Mouse (Mus musculus): ENCODE data around the gene Sorbs2. TPM values are rescaled to one million over a fixed set of nuclear protein-coding genes. Genes with fewer than 3 reads are reported as not detected.

Sorbs2 gene
- polyA plus RNA-seq, 1 experiment from 2014 or later = 75.4 TPM

DNA sequence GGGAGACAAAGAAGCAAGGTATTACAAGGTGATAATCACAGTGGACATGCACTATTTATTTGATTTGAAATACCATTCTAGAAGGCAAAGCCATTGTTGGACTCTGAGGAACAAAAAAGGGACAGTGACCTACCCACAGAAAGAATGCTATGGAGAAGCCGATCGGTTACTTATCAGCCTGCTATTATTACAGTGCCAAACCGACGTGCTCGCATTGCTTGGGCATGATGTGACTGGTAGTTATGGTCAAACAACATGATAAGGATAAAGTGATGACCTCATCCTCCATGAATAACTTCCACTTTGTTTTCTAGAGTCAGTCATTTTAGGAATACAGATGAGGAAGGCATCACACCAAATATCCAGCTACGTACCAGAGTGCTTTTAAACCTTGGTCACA is 99.4 kb downstream of the Sorbs2 start:
- Histone ChIP-seq H3K4me1 (replicated peaks) (peaks cover 11% of the 10 kb centered on the region; the same call in 1 of the 2 replicates), H3K27me3 (no peaks in the 10 kb centered on the region), H3K27ac (no peak overlapping the region), H3K9me3 (no peaks in the 10 kb centered on the region), H3K4me2 (no peak overlapping the region), H3K9ac (no peak overlapping the region), H3K36me3 (no peaks in the 10 kb centered on the region), H3K4me3 (no peak overlapping the region)
- WGBS = 95% methylated on average over 6 of the region's 6 CpGs
- no peak for ATAC-seq (ENCODE audit: low FRiP score)

DNA sequence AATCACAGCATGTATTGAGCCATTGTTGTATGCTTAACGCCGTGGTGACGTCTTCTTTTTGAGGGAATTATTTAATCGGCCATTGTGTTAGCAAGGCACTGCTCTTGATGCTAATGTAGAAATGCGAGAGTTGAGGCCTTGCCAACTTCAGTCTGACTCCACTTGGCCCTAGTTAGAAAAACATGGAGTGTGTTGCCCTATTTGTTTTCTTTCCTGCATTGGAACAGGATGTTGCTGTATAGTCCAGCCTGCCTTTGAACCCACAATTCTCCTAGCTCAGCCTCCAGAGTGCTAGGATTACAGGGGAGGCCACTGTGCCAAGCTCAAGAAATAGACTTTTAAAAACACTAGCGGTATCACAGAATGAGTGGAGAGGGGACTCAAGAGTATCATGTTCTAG is 100.8 kb downstream of the Sorbs2 start:
- H3K4me2 ChIP-seq = no peak overlapping the region
- no peaks in the 10 kb centered on the region for H3K36me3 ChIP-seq
- 84% methylated on average over 6 of the region's 6 CpGs for WGBS
- H3K27ac ChIP-seq = no peak overlapping the region
- no peaks in the 10 kb centered on the region for H3K9me3 ChIP-seq
- H3K4me3 ChIP-seq = no peak overlapping the region
- H3K9ac ChIP-seq = no peak overlapping the region
- peaks cover 11% of the 10 kb centered on the region; the same call in 1 of the 2 replicates for H3K4me1 ChIP-seq (replicated peaks)
- H3K27me3 ChIP-seq = no peaks in the 10 kb centered on the region
- ATAC-seq (ENCODE audit: low FRiP score) = no peak

DNA sequence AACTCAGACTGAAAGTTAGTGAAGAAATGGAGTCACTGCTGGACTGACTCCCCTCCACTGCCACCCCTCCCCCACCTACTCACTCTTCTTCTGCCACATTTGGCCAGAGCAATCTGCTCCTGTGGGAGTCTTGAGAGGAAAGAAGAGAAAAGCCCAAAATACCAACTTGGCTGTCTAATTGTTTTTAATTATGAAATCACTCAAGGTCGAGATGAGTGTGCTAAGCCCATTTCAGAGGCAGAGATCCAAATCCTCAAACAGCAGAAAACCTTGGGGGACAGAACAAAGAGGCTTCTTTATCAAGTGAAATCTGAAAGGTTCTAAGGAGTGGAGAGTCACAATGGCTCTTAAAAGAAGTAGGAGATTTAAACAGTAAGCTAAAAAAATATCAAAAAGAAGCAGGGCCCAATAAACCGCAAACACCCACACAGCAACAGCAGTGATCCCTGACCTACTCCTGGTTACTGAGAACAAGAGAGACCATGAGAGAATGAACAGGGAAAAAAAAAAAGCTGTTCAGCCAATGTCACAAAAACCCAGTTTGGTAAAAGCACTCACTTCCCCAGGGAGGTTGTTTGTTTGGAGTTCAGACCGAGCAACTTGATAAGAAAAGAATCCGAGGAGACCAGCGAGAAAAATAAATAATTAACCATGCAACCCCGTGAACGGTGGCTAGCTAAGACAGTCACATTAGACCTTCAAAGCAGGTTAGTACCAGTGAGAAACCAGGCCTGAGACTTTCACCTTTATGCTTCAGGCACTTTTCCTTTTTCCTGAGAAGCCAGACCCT is 103.0 kb downstream of the Sorbs2 start:
- H3K27me3 ChIP-seq = no peaks in the 10 kb centered on the region
- ATAC-seq (ENCODE audit: low FRiP score) = no peak
- H3K9me3 ChIP-seq = no peaks in the 10 kb centered on the region
- no peak overlapping the region for H3K27ac ChIP-seq
- no peaks in the 10 kb centered on the region for H3K36me3 ChIP-seq
- H3K4me3 ChIP-seq = no peak overlapping the region
- WGBS = 17% methylated on average over 7 of the region's 7 CpGs
- H3K4me1 ChIP-seq (replicated peaks) = peaks cover 21% of the 10 kb centered on the region
- no peak overlapping the region for H3K4me2 ChIP-seq
- no peak overlapping the region for H3K9ac ChIP-seq

DNA sequence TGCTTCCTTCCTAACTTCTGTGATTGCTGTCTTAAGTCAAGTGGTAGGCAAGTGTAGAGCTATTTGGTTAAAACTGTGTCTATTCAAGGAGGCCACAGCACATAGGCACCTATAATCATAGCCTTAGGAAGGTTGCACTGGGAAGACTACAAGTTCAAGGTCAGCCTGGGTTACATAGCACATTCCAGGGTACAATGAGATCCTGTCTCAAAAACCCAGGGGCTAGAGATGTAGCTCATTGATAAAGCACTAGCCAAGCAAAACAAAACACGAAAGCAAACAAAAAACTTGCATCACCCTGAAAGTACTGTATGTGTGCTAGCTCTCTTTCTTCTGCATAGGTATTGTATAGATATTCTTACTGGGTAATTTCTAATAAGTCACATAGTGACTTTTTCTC is 103.7 kb downstream of the Sorbs2 start:
- H3K9me3 ChIP-seq = no peaks in the 10 kb centered on the region

DNA sequence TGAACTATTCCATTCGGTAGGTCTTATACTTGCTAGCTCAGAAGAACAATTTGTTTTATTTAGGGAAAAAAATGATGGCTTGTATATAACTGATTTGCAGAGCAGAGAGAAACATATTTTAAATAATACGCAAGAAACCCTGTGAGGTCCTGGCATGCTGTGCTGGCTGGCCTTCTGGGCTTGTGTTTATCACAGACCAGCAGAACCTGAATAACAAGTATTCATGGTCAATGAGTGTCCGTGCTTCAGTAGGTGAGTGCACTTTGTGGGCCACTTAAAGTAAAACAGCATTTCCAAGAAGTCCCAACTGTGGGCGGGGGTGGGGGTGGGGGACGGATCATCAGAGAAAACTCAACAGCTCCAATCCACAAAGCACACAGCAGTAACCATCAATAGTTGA is 107.0 kb downstream of the Sorbs2 start:
- Histone ChIP-seq H3K4me2 (no peak overlapping the region), H3K4me1 (replicated peaks) (peaks cover 22% of the 10 kb centered on the region), H3K36me3 (no peaks in the 10 kb centered on the region), H3K27ac (0 out of 2 replicates have a peak overlapping the region, but pooled peaks have one; percentile 40), H3K27me3 (no peaks in the 10 kb centered on the region), H3K9ac (no peak overlapping the region), H3K9me3 (no peaks in the 10 kb centered on the region), H3K4me3 (no peak overlapping the region)
- 45% methylated on average over 5 of the region's 5 CpGs for WGBS
- ATAC-seq (ENCODE audit: low FRiP score) = no peak

More for the DNA sequence above, 103.7 kb downstream of the Sorbs2 start:
- H3K4me3 ChIP-seq = no peak overlapping the region
- WGBS = 62% methylated on average over 1 of the region's 1 CpGs
- no peak for ATAC-seq (ENCODE audit: low FRiP score)
- no peak overlapping the region for H3K27ac ChIP-seq
- H3K4me1 ChIP-seq (replicated peaks) = peaks cover 22% of the 10 kb centered on the region
- H3K9ac ChIP-seq = no peak overlapping the region
- H3K36me3 ChIP-seq = no peaks in the 10 kb centered on the region
- no peaks in the 10 kb centered on the region for H3K27me3 ChIP-seq
- no peak overlapping the region for H3K4me2 ChIP-seq

DNA sequence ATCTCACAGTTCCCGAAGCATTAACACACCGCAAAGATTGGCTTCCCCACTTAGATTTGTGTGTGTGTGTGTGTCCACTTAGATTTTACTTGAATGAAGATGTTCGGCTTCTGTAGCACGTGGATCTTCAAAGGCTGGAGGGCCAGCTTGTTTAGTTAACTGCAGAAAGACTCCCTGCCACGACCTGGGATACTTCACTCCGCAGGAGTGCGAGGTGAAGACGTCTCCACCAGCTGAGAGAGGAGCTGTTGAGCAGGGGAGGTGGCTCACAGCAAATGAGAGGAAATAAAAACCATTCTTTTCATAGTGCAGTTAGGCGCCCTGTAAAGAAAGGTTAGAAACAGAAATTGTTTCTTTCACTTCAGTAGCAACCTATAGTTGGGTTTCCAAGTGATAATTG is 107.5 kb downstream of the Sorbs2 start:
- Histone ChIP-seq H3K4me1 (replicated peaks) (peaks cover 22% of the 10 kb centered on the region), H3K4me3 (no peak overlapping the region), H3K9ac (no peak overlapping the region), H3K4me2 (no peak overlapping the region), H3K9me3 (no peaks in the 10 kb centered on the region), H3K36me3 (no peaks in the 10 kb centered on the region), H3K27ac (0 out of 2 replicates have a peak overlapping the region, but pooled peaks have one; percentile 40), H3K27me3 (no peaks in the 10 kb centered on the region)
- no peak for ATAC-seq (ENCODE audit: low FRiP score)
- 14% methylated on average over 9 of the region's 9 CpGs for WGBS

DNA sequence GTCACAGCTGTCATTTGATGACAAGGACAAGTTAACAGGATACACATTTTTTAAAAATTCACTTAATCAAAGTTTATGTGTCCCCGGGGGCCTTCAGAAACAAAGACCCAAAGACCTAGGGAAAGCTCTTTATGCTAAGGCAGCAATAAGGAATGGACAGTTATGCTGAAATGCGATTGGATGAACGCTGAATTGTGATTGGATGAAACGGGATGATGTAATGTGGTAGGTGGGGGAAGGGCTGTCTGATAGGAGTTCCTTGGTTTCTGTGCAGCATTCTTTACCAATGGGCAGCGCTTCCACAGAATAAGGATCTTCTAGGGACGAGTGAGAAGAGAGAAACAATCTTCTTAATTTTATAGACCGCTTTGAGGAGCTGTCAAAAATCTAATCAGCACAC is 108.0 kb downstream of the Sorbs2 start:
- H3K9me3 ChIP-seq = no peaks in the 10 kb centered on the region
- H3K27ac ChIP-seq = no peak overlapping the region
- H3K4me3 ChIP-seq = no peak overlapping the region
- no peak overlapping the region for H3K4me2 ChIP-seq
- H3K27me3 ChIP-seq = no peaks in the 10 kb centered on the region
- 0 out of 2 replicates have a peak, but pooled peaks have one; percentile 43 for ATAC-seq (ENCODE audit: low FRiP score)
- peaks cover 18% of the 10 kb centered on the region for H3K4me1 ChIP-seq (replicated peaks)
- WGBS = 41% methylated on average over 7 of the region's 7 CpGs
- H3K36me3 ChIP-seq = no peaks in the 10 kb centered on the region
- no peak overlapping the region for H3K9ac ChIP-seq

DNA sequence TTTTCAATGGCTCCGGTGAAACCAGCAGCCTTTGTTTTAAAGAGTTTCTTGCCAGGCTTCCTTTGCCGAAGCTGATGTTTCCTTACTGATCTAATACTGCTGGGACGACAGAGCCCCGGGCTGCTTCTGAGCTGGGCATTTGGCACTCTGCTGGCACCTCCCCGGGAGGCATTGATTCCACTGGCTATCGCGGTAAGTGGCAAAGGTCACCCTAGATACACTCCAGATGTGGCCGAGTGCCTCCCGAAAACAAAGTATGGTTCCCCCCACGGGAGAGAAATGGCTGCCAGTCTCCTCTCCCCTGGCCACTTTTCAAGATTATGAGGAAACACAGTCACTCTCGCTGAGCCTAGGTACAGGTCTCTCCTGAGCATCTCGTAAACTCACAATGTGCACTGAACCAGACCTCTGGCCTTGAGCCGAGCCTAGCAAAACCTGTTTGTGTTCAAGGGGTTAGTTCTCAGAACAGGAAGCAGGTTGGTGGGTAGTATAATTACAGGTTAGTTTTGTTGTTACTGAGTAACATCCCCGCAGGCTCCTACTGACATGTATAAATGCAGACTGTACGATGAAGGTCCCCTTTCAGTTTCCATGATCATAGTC is 114.1 kb downstream of the Sorbs2 start:
- Histone ChIP-seq H3K36me3 (0 out of 2 replicates have a peak, but pooled peaks cover 5% of the 10 kb centered on the region), H3K27ac (no peak overlapping the region), H3K4me3 (no peak overlapping the region), H3K9me3 (no peaks in the 10 kb centered on the region), H3K4me2 (no peak overlapping the region), H3K9ac (no peak overlapping the region), H3K27me3 (no peaks in the 10 kb centered on the region), H3K4me1 (replicated peaks) (peaks cover 9% of the 10 kb centered on the region)
- WGBS = 82% methylated on average over 15 of the region's 15 CpGs
- ATAC-seq (ENCODE audit: low FRiP score) = no peak

DNA sequence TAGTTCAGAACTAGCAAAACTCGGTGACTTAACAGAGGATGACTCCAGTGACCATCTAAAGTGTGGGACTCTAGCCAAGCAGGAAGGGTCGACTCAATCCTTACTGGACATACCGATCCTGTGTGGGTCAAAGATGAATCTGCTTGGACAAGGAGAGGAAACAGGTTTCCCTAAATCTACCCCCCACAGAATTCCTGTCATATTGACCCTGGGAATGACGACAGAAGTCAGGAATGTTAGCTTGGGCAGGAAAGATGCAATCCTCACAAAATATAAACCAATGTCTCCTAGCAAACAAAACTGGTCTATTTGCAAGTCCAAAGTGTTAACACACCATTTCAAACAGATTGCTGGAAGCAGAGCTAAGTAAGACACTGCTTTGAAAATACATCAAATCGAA is 118.8 kb downstream of the Sorbs2 start:
- Histone ChIP-seq H3K4me2 (no peak overlapping the region), H3K4me3 (no peak overlapping the region), H3K9me3 (no peaks in the 10 kb centered on the region), H3K27ac (no peak overlapping the region), H3K4me1 (replicated peaks) (peaks cover 41% of the 10 kb centered on the region), H3K27me3 (no peaks in the 10 kb centered on the region), H3K9ac (no peak overlapping the region), H3K36me3 (no peaks in the 10 kb centered on the region)
- 55% methylated on average over 5 of the region's 5 CpGs for WGBS
- no peak for ATAC-seq (ENCODE audit: low FRiP score)

DNA sequence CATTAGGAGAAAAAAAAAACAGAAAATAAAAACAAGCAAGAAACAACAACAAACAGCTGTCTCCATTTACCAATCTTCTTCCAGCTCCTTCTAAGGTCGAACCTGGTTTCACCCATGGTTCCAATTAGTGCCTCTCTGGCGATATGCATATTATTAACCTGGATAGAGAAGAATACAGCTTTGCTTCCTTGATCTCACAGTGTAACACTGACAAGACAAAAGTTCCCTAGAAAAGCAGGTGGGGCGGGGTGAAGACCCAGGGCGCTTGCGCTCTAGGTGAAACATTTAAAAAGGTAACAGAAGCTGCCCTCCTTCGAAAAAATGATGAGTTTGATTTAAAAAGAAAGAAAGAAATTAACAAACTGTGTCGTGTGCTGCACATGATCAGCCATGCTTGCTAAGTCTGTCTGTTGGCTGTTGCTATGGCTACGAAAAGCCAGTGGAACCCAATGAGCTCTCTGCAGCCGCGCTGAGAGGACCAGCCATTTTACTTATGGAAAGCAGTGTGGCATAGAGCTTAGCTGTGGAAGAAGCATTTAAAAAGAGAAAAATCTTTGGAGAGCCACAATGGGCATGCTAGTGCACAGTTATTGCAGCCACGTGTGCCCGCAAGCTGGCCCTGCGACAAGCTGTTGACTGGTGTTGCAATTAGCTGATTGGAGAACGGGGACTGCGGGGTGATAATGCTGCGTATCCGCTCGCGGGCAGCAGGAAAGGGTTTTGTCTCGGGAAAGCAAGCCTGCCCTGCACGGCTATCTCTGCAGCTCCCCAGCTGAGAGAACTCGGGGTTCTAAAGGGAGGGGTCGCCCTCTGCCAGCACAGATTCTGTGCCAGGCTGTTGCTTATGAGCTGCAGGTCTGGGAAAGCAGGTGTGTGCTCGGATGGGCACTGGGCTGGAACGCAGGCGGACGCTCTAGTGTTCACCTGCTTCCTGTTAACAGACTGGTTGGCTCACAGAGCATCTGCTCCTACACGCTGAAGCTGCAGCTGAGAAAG is 120.0 kb downstream of the Sorbs2 start:
- H3K4me3 ChIP-seq = peak overlapping the region; percentile 65
- WGBS = 1% methylated on average over 28 of the region's 28 CpGs
- H3K9ac ChIP-seq = peak overlapping the region; percentile 82
- peak overlapping the region; percentile 71 for H3K4me2 ChIP-seq
- peaks cover 41% of the 10 kb centered on the region for H3K4me1 ChIP-seq (replicated peaks)
- peak; percentile 96 for ATAC-seq (ENCODE audit: low FRiP score)
- H3K36me3 ChIP-seq = no peaks in the 10 kb centered on the region
- no peaks in the 10 kb centered on the region for H3K27me3 ChIP-seq
- H3K27ac ChIP-seq = peak overlapping the region; percentile 98
- no peaks in the 10 kb centered on the region for H3K9me3 ChIP-seq

DNA sequence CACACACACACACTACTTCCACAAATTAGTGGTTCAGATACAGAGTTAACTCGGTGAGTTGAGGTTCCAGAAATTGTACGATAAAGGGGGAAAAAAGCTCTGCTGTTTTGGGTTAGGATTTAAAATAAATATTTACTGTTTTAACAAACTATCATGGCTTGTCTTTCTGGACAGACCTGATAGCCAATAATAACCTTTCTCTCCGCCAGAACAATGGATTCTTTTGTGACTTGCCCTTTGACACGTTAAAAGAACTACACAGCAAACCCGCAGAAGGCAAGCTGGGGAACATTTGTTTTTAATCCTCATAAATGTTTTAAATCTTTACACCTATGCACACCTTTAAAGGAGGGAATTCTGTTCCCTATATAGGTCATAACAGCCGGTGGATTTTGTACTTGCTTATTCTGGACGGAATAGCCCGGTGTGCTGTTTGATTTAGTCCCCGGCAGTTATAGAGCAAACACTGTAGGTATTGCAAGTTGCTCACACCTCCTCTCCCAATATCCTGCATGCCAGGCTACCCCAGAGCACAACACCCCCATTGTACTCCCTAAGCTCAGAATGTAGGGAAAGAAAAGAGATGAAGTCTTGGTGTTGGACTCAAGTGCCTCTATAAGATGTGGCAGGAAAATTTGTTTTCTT is 121.0 kb downstream of the Sorbs2 start:
- ATAC-seq (ENCODE audit: low FRiP score) = peak; percentile 25
- Histone ChIP-seq H3K27me3 (no peaks in the 10 kb centered on the region), H3K4me3 (peak overlapping the region; percentile 65), H3K4me1 (replicated peaks) (peaks cover 41% of the 10 kb centered on the region), H3K4me2 (peak overlapping the region; percentile 71), H3K9me3 (no peaks in the 10 kb centered on the region), H3K27ac (peak overlapping the region; percentile 98), H3K9ac (peak overlapping the region; percentile 82), H3K36me3 (no peaks in the 10 kb centered on the region)
- 27% methylated on average over 9 of the region's 9 CpGs for WGBS

Measured in hindbrain, embryonic 13.5 days (tissue).